Mouse (Mus musculus) hindbrain, embryonic 10.5 days (tissue): Measurements from ENCODE around the gene Apool. TPM values are rescaled to one million over a fixed set of nuclear protein-coding genes. Genes with fewer than 3 reads are reported as not detected.

Source experiments
- polyA plus RNA-seq: library from polyadenylated mRNA; unstranded; fragments of >200 nt; fragmentation: Nextera tagmentation; extraction: Ambion mirVana; gene quantifications from 2 replicates; pipeline ENCODE4 v1.2.1, GENCODE M21; 2016

The Apool gene
- polyA plus RNA-seq, 1 experiment from 2014 or later: 67.2 TPM

Other genes with a start within 250 kb of the Apool start
- gene 4933403O08Rik, start 72.3 kb upstream of the Apool start, polyA plus RNA-seq: not detected in 2 replicates
- gene Satl1, start 95.4 kb downstream of the Apool start, polyA plus RNA-seq: not detected in 2 replicates
- gene 2010106E10Rik, start 183.9 kb downstream of the Apool start, polyA plus RNA-seq: not detected in 2 replicates